Mouse (Mus musculus) brain, embryonic 14.5 days (tissue): ENCODE data around the gene Nuak1. TPM values are rescaled to one million over a fixed set of nuclear protein-coding genes. Genes with fewer than 3 reads are reported as not detected.

Experiments used
- DNase-seq: peaks from one replicate; pipeline ENCODE4 v3.0.0-alpha.2; 2011; ENCODE audit warnings: low read depth
- CTCF ChIP-seq: fragments of 200-500 bp; IDR thresholded peaks from 2 replicates; pipeline ENCODE4 v1.5.1; 2012; ENCODE audit warnings: inconsistent platforms, mild to moderate bottlenecking, moderate library complexity, borderline replicate concordance; ENCODE audit not compliant: insufficient read depth, insufficient read length; ENCODE audit errors: extremely low read depth
- POLR2A ChIP-seq: fragments of 200-500 bp; IDR thresholded peaks from 2 replicates; pipeline ENCODE4 v1.6.1; 2012; ENCODE audit warnings: mild to moderate bottlenecking, inconsistent platforms, borderline replicate concordance; ENCODE audit not compliant: poor library complexity, insufficient read depth, insufficient read length, severe bottlenecking; ENCODE audit errors: extremely low read depth
- polyA plus RNA-seq: library from polyadenylated mRNA; depleted of rRNA; stranded (reverse); fragments of >200 nt; gene quantifications from 2 replicates; pipeline ENCODE4 v1.2.3, GENCODE M21; 2012

Gene Nuak1
- polyA plus RNA-seq, 1 experiment, result 52.9 TPM

DNA sequence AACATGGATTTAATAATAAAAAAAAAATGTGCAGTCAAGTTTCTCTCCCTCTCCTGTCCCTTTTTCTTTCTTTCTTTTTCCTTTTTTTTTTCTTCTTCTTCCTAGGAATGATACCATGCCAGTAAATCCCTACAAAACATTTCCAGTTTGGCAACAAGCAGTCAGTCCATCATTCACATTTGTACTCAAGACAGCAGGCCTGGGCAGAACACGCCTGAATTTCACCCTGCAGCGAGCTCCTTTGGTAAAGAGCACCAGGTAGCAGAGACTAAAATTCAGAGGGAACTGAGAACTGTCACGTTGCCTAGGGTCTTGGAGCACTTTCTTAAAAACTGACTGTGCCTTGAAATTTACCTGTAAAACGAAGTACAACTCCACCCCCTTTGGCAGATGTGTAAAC lies 69.2 kb downstream of the Nuak1 start:
- no peak for DNase-seq
- TF ChIP-seq CTCF, result no peak
- no peak for TF ChIP-seq POLR2A

DNA sequence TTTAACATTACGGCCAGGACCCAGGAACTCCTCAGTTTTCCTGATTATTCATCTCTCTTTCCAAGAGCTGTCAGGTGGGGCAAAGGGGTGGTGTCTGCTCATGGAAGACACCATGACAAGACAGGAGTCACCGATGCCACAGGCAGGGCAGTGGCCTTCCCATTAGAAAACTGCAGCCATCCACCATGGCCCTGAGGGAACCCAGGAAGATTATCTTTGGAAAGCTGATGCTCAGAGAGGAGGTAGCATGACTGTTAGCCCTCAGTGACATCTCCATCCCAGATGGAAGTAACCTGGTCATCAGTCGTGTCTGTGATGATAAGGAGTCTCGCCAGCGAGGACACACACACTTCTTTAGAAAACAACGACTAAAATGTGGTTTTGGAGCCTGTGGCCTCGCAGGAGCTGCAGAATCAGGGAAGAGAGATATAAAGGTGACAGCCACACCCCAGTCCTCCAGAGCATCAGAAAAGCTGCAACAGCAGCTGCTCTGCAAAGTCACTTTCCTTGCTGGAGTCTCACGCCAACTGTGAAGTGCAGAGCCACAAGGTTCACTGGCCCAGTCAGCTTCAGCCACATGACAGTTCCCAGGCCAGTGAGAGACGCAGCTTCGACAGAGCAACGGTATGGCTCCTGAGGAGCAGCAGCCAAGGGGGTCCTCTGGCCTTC lies 70.6 kb downstream of the Nuak1 start:
- no peak for TF ChIP-seq POLR2A
- TF ChIP-seq CTCF, result no peak
- no peak for DNase-seq

DNA sequence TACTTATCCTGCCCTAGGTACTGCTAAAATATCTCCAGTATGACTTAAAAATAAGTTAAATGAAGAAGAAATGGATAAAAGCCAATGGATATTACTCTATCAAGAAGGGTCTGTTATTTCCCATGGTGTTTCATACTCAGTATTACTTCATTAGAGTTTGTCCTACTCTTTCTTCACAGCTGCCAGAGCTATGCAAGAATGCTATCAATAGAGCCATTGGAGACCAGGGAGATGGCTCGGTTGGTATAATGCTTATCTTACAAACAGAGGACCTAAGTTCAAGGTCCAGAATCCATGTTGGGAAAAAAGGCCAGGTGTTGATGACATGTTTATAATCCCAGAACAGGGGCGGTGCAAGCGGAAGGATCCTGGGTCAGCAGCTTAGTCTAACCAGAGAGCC lies 72.2 kb downstream of the Nuak1 start:
- DNase-seq, result no peak
- TF ChIP-seq CTCF (no peak), POLR2A (no peak)

DNA sequence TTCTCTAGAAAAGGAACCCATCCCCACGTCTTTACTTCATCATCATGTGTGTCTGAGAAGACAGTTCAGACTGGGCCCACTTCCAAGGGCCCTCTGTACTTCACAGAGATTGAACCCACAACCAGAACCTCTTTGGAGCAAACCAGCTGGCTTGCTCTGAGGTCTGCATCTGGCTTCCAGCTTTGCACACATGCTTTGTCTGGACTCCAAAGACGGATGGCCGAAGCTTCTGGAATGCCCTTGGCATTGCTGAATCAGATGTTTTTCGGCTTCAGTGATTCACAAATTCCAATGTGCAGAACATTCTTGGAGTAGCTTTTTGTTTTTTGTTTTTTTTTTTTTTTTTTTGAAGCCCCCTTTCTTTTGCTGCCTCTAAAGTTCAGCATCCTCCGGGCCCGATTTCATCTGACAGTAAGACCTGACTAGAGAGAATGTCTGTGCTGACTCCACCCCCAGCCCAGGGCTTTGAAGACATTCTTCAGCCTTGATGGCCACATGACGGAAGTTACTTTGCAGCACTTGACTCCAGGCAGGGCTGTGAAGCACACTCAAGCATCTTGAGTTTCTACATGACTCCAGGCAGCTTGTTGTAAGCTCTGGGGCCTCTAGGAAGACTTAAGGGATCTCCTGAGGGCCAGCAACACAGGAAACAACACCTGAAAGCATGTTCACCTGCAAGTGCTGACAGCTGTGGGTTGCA lies 75.1 kb downstream of the Nuak1 start:
- no peak for TF ChIP-seq POLR2A
- no peak for TF ChIP-seq CTCF
- no peak for DNase-seq

DNA sequence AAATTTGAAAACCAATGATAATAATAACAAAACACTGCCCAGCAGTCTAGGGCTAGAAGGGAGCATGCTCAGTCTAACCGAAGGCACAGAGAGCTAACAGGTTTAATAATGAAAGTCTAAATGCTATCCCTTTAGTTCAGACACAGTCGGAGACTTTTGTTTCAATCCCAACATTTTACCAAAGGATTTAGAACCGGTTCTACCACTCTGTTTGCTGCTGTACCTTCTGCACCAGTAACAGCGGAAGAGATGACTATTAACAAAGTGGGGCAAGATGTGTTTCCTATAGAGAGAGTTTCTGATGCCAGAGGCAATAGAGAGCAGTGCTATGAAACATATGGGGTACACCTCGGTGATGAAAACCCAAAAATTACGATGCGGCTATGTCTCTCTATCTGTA lies 76.6 kb downstream of the Nuak1 start:
- TF ChIP-seq CTCF, result no peak
- TF ChIP-seq POLR2A, result no peak

DNA sequence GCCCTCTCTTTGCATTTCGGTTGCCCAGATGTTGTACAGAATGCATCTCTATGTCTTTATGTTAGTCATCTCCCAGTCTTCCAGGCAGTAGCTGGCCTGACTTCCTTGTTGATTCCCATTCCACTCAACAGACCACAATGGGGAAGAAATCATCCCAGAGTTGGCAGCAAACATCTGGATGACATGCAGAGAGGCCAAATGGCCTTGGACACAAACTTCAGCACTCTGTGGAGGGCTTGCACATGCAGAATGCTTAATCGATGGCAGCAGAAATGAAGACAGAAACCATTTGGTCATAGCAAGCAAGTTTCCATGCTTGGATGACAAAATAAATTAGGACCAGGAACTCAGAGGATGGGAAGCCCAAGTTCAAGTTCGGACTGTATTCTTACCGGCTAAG lies 79.4 kb downstream of the Nuak1 start:
- no peak for DNase-seq
- TF ChIP-seq POLR2A (no peak), CTCF (no peak)

More for the DNA sequence above, 76.6 kb downstream of the Nuak1 start:
- DNase-seq, result no peak

DNA sequence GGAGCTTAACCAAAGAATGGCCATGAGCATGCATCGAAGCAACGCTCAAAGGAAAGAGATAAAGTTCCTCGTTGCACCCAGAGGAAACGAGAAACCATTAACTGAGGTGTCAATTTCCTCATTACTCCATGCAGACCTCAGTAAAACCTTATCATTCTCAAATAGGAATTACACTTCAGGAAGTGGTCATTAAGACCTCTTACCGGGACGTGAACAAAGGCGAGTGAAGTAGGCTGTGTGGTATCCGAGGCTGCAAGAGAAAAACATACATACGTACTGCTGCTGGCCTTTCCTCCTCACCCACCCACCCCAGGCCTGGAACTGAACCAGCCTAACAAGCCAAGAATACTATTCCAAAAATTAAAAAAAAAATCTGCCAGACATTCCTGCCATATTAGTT lies 80.0 kb downstream of the Nuak1 start:
- no peak for DNase-seq
- TF ChIP-seq POLR2A (no peak), CTCF (no peak)

DNA sequence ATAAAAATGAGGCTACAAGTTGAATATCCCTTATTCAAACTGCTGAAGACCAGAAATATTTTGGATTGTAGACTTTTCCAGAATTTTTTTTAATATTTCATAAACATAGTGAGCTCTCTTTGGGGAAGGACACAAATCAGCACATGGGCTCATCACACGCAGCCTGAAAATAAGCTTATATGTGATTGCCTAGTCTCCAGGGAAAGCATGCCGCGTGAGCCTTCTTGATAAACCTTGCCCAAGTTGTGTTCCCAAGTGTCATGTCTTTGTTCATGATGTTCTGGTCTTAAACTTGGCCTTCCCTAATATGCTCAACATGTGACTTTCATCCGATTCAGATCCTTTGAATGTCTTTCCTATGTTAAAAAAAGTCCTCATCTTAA lies 81.7 kb downstream of the Nuak1 start:
- no peak for TF ChIP-seq CTCF
- TF ChIP-seq POLR2A, result no peak
- no peak for DNase-seq

DNA sequence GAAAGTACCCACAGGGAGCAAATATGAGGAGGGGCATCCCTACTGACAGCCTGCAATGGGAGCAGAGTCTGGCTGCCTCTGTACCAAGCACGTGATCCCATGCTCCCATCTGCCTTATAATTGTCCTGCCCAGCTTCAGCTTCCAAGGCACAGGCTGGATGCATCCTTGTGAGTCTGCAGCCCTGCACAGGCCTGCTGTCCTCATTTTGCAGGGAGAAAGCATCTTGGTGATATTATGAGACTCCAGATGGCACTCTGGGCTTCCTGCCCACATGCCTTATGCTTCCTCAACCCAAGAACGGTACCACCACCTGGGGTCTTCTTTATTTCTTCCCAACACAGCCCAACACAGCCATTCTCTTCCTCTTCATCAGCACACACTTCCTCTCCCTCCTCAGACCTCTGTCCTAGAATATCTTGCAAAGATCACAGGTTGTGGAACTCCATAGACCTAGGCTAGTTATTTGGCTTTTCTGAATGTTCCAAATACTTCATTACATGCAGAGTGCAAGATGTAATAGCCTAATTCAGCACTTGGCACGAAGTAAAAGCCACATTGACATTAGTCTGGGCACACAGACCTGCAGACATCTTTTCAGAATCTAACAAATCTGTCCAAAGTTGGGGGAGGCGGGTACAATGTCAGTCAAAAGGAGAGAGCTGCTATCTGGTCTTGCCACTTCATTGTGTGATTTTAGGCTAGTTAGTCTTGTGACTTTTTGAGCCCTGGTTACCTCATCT lies 82.2 kb downstream of the Nuak1 start:
- peak; percentile 96 for DNase-seq
- TF ChIP-seq POLR2A, result no peak
- no peak for TF ChIP-seq CTCF

DNA sequence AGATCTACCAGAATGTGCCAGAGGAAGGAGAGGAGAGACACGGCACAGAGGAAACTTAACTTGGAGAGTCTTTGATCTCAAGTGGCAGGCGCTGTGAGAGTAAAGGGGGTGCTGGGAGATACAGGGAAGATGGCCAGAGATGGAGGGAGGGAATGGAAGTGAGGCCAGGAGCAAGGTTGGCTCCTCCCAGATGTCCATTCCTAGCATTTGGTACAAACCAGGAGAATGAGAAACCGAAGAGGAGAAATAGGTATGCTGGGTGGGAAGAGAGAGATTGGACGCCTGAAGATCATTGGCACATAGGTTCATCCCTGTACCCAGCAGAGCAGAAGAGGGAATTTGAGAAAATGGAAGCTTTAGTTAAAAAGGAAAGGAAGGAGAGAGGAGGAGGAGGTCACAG lies 82.8 kb downstream of the Nuak1 start:
- peak; percentile 34 for DNase-seq
- TF ChIP-seq POLR2A, result no peak
- no peak for TF ChIP-seq CTCF

DNA sequence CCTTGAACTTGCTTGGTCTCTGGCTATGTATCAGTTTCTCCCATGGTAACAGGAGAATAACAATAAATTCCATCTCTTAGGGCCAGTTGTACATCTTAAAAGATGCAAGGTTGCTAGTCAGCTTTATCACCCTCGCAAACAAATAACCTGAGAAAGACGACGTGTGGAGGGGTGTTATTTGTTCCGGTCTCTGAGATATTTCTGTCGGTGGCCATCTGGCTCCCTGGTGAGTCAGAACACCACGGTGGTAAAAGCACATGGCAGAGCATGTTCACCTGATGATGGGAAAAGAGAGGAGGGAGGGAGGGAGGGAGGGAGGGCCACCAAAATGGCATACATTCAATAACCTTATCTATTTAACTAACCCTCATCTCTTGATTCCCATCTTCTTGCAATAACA lies 86.1 kb downstream of the Nuak1 start:
- DNase-seq, result no peak
- TF ChIP-seq CTCF, result no peak
- no peak for TF ChIP-seq POLR2A
